Mouse (Mus musculus) olfactory bulb, adult 2 months (tissue): ENCODE measurements around the gene Sirt1.
A peak's percentile ranks its signal among the peaks of the same experiment; 100 is the strongest.

Experiments used
- CTCF ChIP-seq: fragments of 200-500 bp; IDR thresholded peaks from 2 replicates; pipeline ENCODE4 v1.5.1; 2012; ENCODE audit warnings: low read depth, mild to moderate bottlenecking, low read length, moderate library complexity; ENCODE audit not compliant: insufficient read depth
- POLR2A ChIP-seq: fragments of 200-500 bp; IDR thresholded peaks from 2 replicates; pipeline ENCODE4 v1.6.1; 2012; ENCODE audit warnings: mild to moderate bottlenecking, low read depth, low read length, moderate library complexity; ENCODE audit not compliant: insufficient read depth

- TF ChIP-seq POLR2A = no peak; the same call in 1 of the 2 replicates
- TF ChIP-seq CTCF = 0 out of 2 replicates have a peak, but pooled peaks have one; percentile 14
Observed at GRCm38 (mm10) chr10:63429380-63429779, 47.9 kb upstream of the Sirt1 start.
